Mouse (Mus musculus): ENCODE data around the gene Tbx1.

Gene Tbx1

GRCm38 (mm10) chr16:18589804-18590790 lies at the start of gene Tbx1:
Gene Tbx1 (minus strand): TSS chr16:18590671.
- DNase-seq (ENCODE audit: low read depth) = no peak

GRCm38 (mm10) chr16:18639382-18639929 lies 49.0 kb upstream of the Tbx1 start:
- no peak for DNase-seq (ENCODE audit: low read depth)

- no peak for DNase-seq (ENCODE audit: low read depth)
Measured at GRCm38 (mm10) chr16:18638396-18638795, 47.9 kb upstream of the Tbx1 start.

GRCm38 (mm10) chr16:18636804-18637203 lies 46.3 kb upstream of the Tbx1 start:
- no peak for DNase-seq (ENCODE audit: low read depth)

- no peak for DNase-seq (ENCODE audit: low read depth)
Measured at GRCm38 (mm10) chr16:18636401-18636800, 45.9 kb upstream of the Tbx1 start.

GRCm38 (mm10) chr16:18633333-18633732 lies 42.9 kb upstream of the Tbx1 start:
- DNase-seq (ENCODE audit: low read depth) = no peak

- no peak for DNase-seq (ENCODE audit: low read depth)
Measured at GRCm38 (mm10) chr16:18632816-18633215, 42.3 kb upstream of the Tbx1 start.

- no peak for DNase-seq (ENCODE audit: low read depth)
Measured at GRCm38 (mm10) chr16:18632059-18632458, 41.6 kb upstream of the Tbx1 start.

GRCm38 (mm10) chr16:18631141-18631540 lies 40.7 kb upstream of the Tbx1 start:
- no peak for DNase-seq (ENCODE audit: low read depth)

- DNase-seq (ENCODE audit: low read depth) = no peak
Measured at GRCm38 (mm10) chr16:18630291-18630690, 39.8 kb upstream of the Tbx1 start.

- no peak for DNase-seq (ENCODE audit: low read depth)
Measured at GRCm38 (mm10) chr16:18629390-18630231, 39.1 kb upstream of the Tbx1 start, which contains the start of gene Sept5. Gene Sept5 (minus strand): TSS chr16:18629954.

- no peak for DNase-seq (ENCODE audit: low read depth)
Measured at GRCm38 (mm10) chr16:18628948-18629340, 38.5 kb upstream of the Tbx1 start.

GRCm38 (mm10) chr16:18628206-18628947 lies 37.9 kb upstream of the Tbx1 start:
- no peak for DNase-seq (ENCODE audit: low read depth)

- DNase-seq (ENCODE audit: low read depth) = no peak
Measured at GRCm38 (mm10) chr16:18627163-18627562, 36.7 kb upstream of the Tbx1 start.

GRCm38 (mm10) chr16:18626376-18626878 lies 36.0 kb upstream of the Tbx1 start, which contains the start of gene Gm49601:
Gene Gm49601 (minus strand): TSS chr16:18626427.
- DNase-seq (ENCODE audit: low read depth) = peak; percentile 66

GRCm38 (mm10) chr16:18625791-18626311 lies 35.4 kb upstream of the Tbx1 start:
- DNase-seq (ENCODE audit: low read depth) = no peak

- no peak for DNase-seq (ENCODE audit: low read depth)
Measured at GRCm38 (mm10) chr16:18625097-18625496, 34.6 kb upstream of the Tbx1 start.

- no peak for DNase-seq (ENCODE audit: low read depth)
Measured at GRCm38 (mm10) chr16:18624641-18625040, 34.2 kb upstream of the Tbx1 start.

- no peak for DNase-seq (ENCODE audit: low read depth)
Measured at GRCm38 (mm10) chr16:18623751-18624540, 33.5 kb upstream of the Tbx1 start.
